Mouse (Mus musculus) embryo, embryonic 9.5 days (tissue): ENCODE data around the gene A830018L16Rik.
"Not testable (repeated sequence)": the region's sequence is repeated elsewhere in the genome, so short reads cannot be mapped to it uniquely, and the experiment has no call there.

Experiments
- DNase-seq: peaks from one replicate; pipeline ENCODE4 v3.0.0-alpha.2; 2017; ENCODE audit errors: extremely low spot score

The A830018L16Rik gene

GRCm38 (mm10) chr1:11413894-11414556 lies at the start of gene A830018L16Rik:
Gene A830018L16Rik (plus strand): TSS chr1:11414105.
- peak; percentile 86 for DNase-seq

- DNase-seq, result no peak
These were observed 28.1 kb upstream of the A830018L16Rik start for GRCm38 (mm10) chr1:11385846-11386245.

GRCm38 (mm10) chr1:11395408-11395807 lies 18.5 kb upstream of the A830018L16Rik start:
- DNase-seq, result no peak

GRCm38 (mm10) chr1:11395996-11396736 lies 17.7 kb upstream of the A830018L16Rik start:
- DNase-seq, result no peak

- DNase-seq, result no peak
These were observed 12.7 kb upstream of the A830018L16Rik start for GRCm38 (mm10) chr1:11401159-11401558.

GRCm38 (mm10) chr1:11405527-11405926 lies 8.4 kb upstream of the A830018L16Rik start:
- DNase-seq, result no peak

GRCm38 (mm10) chr1:11406026-11406425 lies 7.9 kb upstream of the A830018L16Rik start:
- DNase-seq, result no peak

- no peak for DNase-seq
These were observed 655 bp downstream of the A830018L16Rik start for GRCm38 (mm10) chr1:11414560-11414959.

GRCm38 (mm10) chr1:11427310-11427709 lies 13.4 kb downstream of the A830018L16Rik start:
- DNase-seq, result no peak

- no peak for DNase-seq
These were observed 44.4 kb downstream of the A830018L16Rik start for GRCm38 (mm10) chr1:11458353-11458752.

- no peak for DNase-seq
These were observed 52.4 kb downstream of the A830018L16Rik start for GRCm38 (mm10) chr1:11466325-11466724.

- DNase-seq, result no peak
These were observed 53.2 kb downstream of the A830018L16Rik start for GRCm38 (mm10) chr1:11467065-11467643.

GRCm38 (mm10) chr1:11492936-11493335 lies 79.0 kb downstream of the A830018L16Rik start:
- DNase-seq, result no peak

- no peak for DNase-seq
These were observed 87.7 kb downstream of the A830018L16Rik start for GRCm38 (mm10) chr1:11501556-11501955.

GRCm38 (mm10) chr1:11549810-11550209 lies 135.9 kb downstream of the A830018L16Rik start:
- DNase-seq, result not testable (repeated sequence)

- peak; percentile 42 for DNase-seq
These were observed 151.4 kb downstream of the A830018L16Rik start for GRCm38 (mm10) chr1:11565309-11565708.

GRCm38 (mm10) chr1:11566730-11567129 lies 152.8 kb downstream of the A830018L16Rik start:
- DNase-seq, result no peak

- no peak for DNase-seq
These were observed 153.5 kb downstream of the A830018L16Rik start for GRCm38 (mm10) chr1:11567300-11567885.

GRCm38 (mm10) chr1:11570274-11570673 lies 156.4 kb downstream of the A830018L16Rik start:
- DNase-seq, result no peak

- no peak for DNase-seq
These were observed 159.6 kb downstream of the A830018L16Rik start for GRCm38 (mm10) chr1:11573462-11573861.

- DNase-seq, result no peak
These were observed 166.1 kb downstream of the A830018L16Rik start for GRCm38 (mm10) chr1:11580026-11580425.

GRCm38 (mm10) chr1:11588305-11588704 lies 174.4 kb downstream of the A830018L16Rik start:
- DNase-seq, result no peak
